Mouse (Mus musculus) cortical plate, adult 2 months (tissue): Measurements from ENCODE around the gene Crabp2. TPM values are rescaled to one million over a fixed set of nuclear protein-coding genes. Genes with fewer than 3 reads are reported as not detected.
"Not testable (repeated sequence)": the region's sequence is repeated elsewhere in the genome, so short reads cannot be mapped to it uniquely, and the experiment has no call there.

Source experiments
- H3K27ac ChIP-seq: fragments of 200-500 bp; 2 replicates; pipeline ENCODE4 v1.5.1; 2012; ENCODE audit warnings: low read length, control low read depth, inconsistent platforms; ENCODE audit not compliant: insufficient read depth
- H3K4me1 ChIP-seq: fragments of 200-500 bp; 2 replicates; pipeline ENCODE4 v1.6.1; 2011; ENCODE audit warnings: low read length; ENCODE audit not compliant: control insufficient read depth, insufficient read depth
- H3K4me3 ChIP-seq: fragments of 200-500 bp; 2 replicates; pipeline ENCODE4 v1.5.1; 2011; ENCODE audit warnings: mild to moderate bottlenecking, low read length, control low read depth; ENCODE audit not compliant: insufficient read depth
- CTCF ChIP-seq: fragments of 200-500 bp; IDR thresholded peaks from 2 replicates; pipeline ENCODE4 v1.5.1; 2011; ENCODE audit warnings: mild to moderate bottlenecking, control low read depth, low read length; ENCODE audit not compliant: insufficient read depth; ENCODE audit errors: extremely low read depth
- POLR2A ChIP-seq: fragments of 200-500 bp; IDR thresholded peaks from 2 replicates; pipeline ENCODE4 v1.6.1; 2011; ENCODE audit warnings: mild to moderate bottlenecking, low read length, control low read depth; ENCODE audit not compliant: insufficient read depth; ENCODE audit errors: extremely low read depth
- polyA plus RNA-seq: library from polyadenylated mRNA; depleted of rRNA; stranded (reverse); fragments of >200 nt; gene quantifications from 2 replicates; pipeline ENCODE4 v1.2.3, GENCODE M21; 2012; rRNA removed

The Crabp2 gene
- 5.2 and 6.2 TPM in 2 replicates for polyA plus RNA-seq

DNA sequence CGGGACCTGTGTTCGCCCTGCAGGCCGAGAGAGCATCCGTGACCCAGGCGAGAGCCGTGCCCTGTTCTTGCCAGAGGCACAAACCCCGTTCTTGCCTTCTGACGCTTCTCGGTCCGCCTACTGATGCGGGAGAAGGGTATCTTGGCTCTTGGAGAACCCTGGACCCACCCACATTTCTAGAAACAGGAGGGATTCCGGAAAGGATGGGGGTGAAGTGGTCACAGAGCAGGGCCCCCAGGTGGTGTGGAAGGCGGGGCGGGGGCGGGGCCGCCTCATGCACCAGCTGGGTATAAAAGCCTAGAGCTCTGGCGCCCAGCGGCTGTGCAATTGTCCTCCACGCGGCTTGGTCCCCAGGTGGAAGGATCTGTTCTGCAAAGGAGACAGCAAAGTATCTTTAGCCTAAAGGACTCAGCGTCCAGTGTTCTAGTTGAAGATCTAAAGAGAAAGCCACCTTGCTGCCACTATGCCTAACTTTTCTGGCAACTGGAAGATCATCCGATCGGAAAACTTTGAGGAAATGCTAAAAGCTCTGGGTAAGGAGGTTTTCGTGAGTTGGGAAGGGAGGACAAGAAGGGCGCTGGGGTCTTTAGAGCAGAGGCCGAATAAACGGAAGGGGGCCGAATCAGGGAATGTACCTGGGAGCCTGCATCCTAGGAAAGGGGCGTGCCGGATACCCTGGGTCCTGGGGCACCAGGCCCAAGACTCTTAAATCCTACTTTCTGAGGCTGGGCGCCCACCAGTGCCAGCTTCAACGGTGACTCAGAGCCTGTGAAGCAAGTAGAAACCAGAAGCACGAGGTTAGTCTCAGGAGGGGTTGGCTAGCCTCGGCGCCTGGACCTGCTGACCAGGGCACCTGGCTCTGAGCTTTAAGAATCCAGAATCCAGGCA lies at the start of gene Crabp2:
TSS of gene Crabp2 (plus strand) at position 289 of the 888 bp plus-strand sequence.
- no peak within 1 kb of the TSS for H3K27ac ChIP-seq
- H3K4me3 ChIP-seq: peak within 1 kb of the TSS; percentile 15; the same call in 1 of the 2 replicates
- no peak for TF ChIP-seq CTCF
- no peak for TF ChIP-seq POLR2A
- H3K4me1 ChIP-seq: peaks cover 3% of the 10 kb centered on the region; the same call in 1 of the 2 replicates

- Histone ChIP-seq H3K27ac (no peak overlapping the region), H3K4me3 (no peak overlapping the region), H3K4me1 (no peaks in the 10 kb centered on the region)
- no peak for TF ChIP-seq POLR2A
- no peak for TF ChIP-seq CTCF
These were observed 49.2 kb upstream of the Crabp2 start for GRCm38 (mm10) chr3:87899266-87899665.

GRCm38 (mm10) chr3:87899776-87900175 lies 48.7 kb upstream of the Crabp2 start:
- Histone ChIP-seq H3K4me3 (no peak overlapping the region), H3K4me1 (no peaks in the 10 kb centered on the region), H3K27ac (no peak overlapping the region)
- TF ChIP-seq CTCF (no peak), POLR2A (no peak)

- H3K4me3 ChIP-seq: no peak overlapping the region
- H3K4me1 ChIP-seq: no peaks in the 10 kb centered on the region
- no peak for TF ChIP-seq POLR2A
- no peak for TF ChIP-seq CTCF
- H3K27ac ChIP-seq: no peak overlapping the region
These were observed 47.3 kb upstream of the Crabp2 start for GRCm38 (mm10) chr3:87901036-87901624.

GRCm38 (mm10) chr3:87901959-87902358 lies 46.5 kb upstream of the Crabp2 start:
- H3K4me3 ChIP-seq, H3K4me1 ChIP-seq, H3K27ac ChIP-seq: not testable (repeated sequence)

DNA sequence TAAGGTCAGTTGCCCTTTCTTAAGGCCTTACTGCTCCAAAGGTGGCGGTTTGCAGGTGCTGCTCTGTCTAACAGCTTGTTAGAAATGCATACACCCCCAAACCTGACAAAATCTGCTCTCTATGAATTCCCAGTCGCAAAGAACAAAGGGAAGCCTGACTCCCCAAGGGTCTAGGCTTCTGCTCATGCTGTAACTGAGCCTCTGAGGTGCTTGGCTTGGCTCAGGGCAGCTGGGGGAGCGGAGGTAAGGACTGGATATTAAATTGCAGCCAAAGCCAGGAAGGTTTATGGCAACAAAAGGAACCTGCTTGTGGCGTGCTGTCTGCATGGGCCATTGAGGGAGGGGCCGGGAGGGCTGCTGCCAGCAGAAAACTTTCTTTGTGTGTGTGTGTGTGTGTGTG lies 44.6 kb upstream of the Crabp2 start:
- H3K4me3 ChIP-seq: no peak overlapping the region
- peaks cover 4% of the 10 kb centered on the region; the same call in 1 of the 2 replicates for H3K4me1 ChIP-seq
- no peak for TF ChIP-seq POLR2A
- no peak for TF ChIP-seq CTCF
- H3K27ac ChIP-seq: no peak overlapping the region

DNA sequence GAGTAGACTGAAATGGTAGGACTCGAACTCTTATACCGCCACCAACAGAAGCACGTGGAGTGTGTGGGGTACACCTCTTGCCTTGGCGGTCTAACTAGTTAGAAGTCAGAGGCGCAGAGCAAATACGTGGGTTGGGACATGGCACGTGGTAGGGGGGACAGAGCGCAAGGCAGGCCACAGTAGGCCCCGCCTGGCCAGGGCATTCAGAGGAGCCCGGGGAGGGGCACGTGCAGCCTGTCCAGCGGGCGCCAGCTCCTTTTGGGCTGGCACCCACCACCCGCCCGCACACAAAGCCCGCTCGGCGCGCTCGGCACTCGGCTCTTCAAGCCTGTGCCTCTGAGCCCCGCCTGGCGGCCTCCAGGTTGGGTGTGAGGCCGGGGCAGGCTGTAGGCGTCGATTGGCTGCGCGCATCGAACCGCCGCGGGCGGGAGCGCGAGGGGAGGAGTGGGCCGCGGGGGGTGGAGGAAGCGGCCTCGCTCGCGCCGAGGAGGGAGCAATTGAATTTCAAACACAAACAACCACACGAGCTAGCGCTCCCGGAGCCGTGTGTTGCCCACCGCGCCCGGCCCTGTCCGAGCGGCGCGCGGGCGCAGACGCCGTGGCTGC lies 42.5 kb upstream of the Crabp2 start, which contains the start of gene Hdgf:
TSS of gene Hdgf (plus strand) at position 442 of the 606 bp plus-strand sequence.
- Histone ChIP-seq H3K4me1 (peaks cover 10% of the 10 kb centered on the region; the same call in 1 of the 2 replicates), H3K4me3 (peak within 1 kb of the TSS; percentile 88), H3K27ac (peak within 1 kb of the TSS; percentile 99)
- TF ChIP-seq POLR2A (peak; percentile 42; the same call in 1 of the 2 replicates), CTCF (no peak)

DNA sequence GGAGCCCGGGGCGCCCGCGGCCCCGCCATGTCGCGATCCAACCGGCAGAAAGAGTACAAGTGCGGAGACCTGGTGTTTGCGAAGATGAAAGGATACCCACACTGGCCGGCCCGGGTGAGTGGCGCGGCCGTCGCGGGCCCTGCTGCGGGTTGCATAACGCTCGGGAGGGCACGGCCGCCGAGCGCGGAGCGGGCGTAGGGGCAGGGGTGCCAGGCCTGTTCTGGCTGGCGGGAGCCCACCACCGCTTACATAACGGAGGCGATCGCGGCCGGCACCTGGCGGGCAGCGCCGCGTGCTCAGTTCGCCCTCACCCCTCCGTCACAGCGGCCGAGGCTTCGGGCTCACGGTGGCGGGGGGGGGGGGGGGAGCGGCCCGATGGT lies 41.9 kb upstream of the Crabp2 start:
- Histone ChIP-seq H3K4me3 (peak overlapping the region; percentile 88), H3K4me1 (peaks cover 10% of the 10 kb centered on the region; the same call in 1 of the 2 replicates), H3K27ac (peak overlapping the region; percentile 99)
- TF ChIP-seq CTCF (no peak), POLR2A (no peak)

- Histone ChIP-seq H3K27ac (peak overlapping the region; percentile 99), H3K4me1 (peaks cover 10% of the 10 kb centered on the region; the same call in 1 of the 2 replicates), H3K4me3 (peak overlapping the region; percentile 88)
- peak; percentile 51; the same call in 1 of the 2 replicates for TF ChIP-seq POLR2A
- no peak for TF ChIP-seq CTCF
These were observed 41.2 kb upstream of the Crabp2 start for GRCm38 (mm10) chr3:87906981-87907857.
